In the genomic region with DNA sequence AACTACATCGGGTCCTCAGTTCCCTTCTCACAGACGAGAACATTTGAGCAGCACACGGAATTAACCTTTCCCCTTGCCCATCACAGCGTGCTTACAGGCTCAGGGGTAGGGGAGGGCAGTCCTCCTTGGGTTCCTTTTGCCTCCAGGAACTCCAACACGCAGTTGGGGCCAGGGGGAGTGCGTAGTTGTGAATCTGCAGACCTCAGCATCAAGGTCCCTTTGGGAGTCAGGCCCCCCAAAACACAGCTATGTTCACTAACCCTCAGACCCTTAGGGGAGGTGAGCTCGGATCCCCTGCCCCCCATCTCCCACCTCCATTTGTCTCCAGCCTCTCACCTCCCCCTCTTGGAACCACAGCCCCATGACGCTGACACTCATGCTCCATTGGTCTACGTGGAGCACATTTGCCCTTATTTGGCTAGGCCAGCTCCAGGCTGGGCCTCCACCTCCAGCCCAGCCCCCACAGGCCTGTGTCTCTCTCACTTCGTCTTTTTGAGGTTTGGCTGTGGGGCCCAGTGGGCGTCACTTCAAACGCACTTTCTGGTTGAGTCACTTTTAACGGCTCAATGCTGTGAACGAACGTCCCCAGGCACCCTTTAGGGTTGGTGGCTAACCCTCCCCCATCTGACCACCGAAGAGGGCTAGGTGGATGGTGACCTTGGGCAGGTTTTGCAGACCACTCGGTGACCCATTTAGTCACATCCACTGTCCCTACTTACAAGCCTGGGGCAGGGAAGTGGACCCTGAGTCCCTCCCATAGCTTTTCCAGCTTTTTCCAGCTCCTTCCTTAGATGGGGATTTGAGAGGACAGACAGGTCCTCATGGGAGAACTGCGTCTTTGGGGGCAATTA, we compare ENCODE assay signal across 8 mouse cellular contexts. TPM values are rescaled to one million over a fixed set of nuclear protein-coding genes. Genes with fewer than 3 reads are reported as not detected.
DNase-seq lines count a peak whose midpoint lies in the region; ATAC-seq and TF ChIP-seq lines count a peak whose summit lies in the region.

No protein-coding gene starts in this region.

- H3K36me3 ChIP-seq in G1E (replicated peaks) = peaks cover 28% of the 10 kb centered on the region
- peaks cover 11% of the 10 kb centered on the region for H3K36me3 ChIP-seq in kidney, embryonic 14.5 days (ENCODE audit: control insufficient read depth, insufficient read depth, low read length)
- H3K36me3 ChIP-seq in stomach, embryonic 16.5 days (ENCODE audit: control insufficient read depth, insufficient read depth, low read length) = peaks cover 3% of the 10 kb centered on the region; the same call in 1 of the 2 replicates

- peak overlapping the region; percentile 65 for H3K27ac ChIP-seq in kidney, embryonic 14.5 days (ENCODE audit: low read depth, low read length)
- peak overlapping the region; percentile 64 for H3K27ac ChIP-seq in stomach, embryonic 16.5 days (ENCODE audit: low read length)

- TF ChIP-seq CTCF in G1E (IDR thresholded peaks at IDR 0.05; ENCODE audit: low read depth, low read length) = no peak

- peak; percentile 41; the same call in 1 of the 2 replicates for ATAC-seq in frontal cortex, adult (ENCODE audit: low TSS enrichment)
- peak; percentile 76 for ATAC-seq in G1E (ENCODE audit: extremely low read depth, insufficient number of reproducible peaks, low FRiP score, poor library complexity, severe bottlenecking)
- peak; percentile 44 for ATAC-seq in erythroblast, adult 5-6 weeks (replicated peaks; ENCODE audit: low FRiP score, poor library complexity, severe bottlenecking)
- peak; percentile 88 for ATAC-seq in kidney, embryonic 14.5 days (ENCODE audit: low FRiP score, low TSS enrichment)
- peak; percentile 70; the same call in 1 of the 2 replicates for ATAC-seq in stomach, embryonic 16.5 days (ENCODE audit: insufficient read depth, low FRiP score)

- H3K27me3 ChIP-seq in G1E (ENCODE audit: insufficient read depth, low read length) = no peaks in the 10 kb centered on the region
- H3K27me3 ChIP-seq in kidney, embryonic 14.5 days (ENCODE audit: control insufficient read depth, insufficient read depth, low read length) = no peaks in the 10 kb centered on the region
- H3K27me3 ChIP-seq in stomach, embryonic 16.5 days (ENCODE audit: control insufficient read depth, insufficient read depth, low read length) = no peaks in the 10 kb centered on the region

- H3K9me3 ChIP-seq in G1E (replicated peaks) = no peaks in the 10 kb centered on the region
- H3K9me3 ChIP-seq in kidney, embryonic 14.5 days (ENCODE audit: control insufficient read depth, low read length) = no peaks in the 10 kb centered on the region
- H3K9me3 ChIP-seq in stomach, embryonic 16.5 days (replicated peaks; ENCODE audit: control insufficient read depth, low read length) = no peaks in the 10 kb centered on the region

- H3K4me2 ChIP-seq in kidney, embryonic 14.5 days (replicated peaks; ENCODE audit: low read depth, low read length) = peak overlapping the region; percentile 25; the same call in 1 of the 2 replicates
- peak overlapping the region; percentile 43 for H3K4me2 ChIP-seq in stomach, embryonic 16.5 days (ENCODE audit: low read depth, low read length)

- no peak for DNase-seq in frontal cortex, postnatal 14 days (ENCODE audit: low spot score in 2 of 2)
- DNase-seq in G1E (ENCODE audit: low spot score) (peak; percentile 81), adipocyte (ENCODE audit: low spot score) (no peak)
- peak; percentile 81 for DNase-seq in lung, postnatal 10 days

- H3K9ac ChIP-seq in kidney, embryonic 14.5 days (ENCODE audit: low read depth, low read length) = 0 out of 2 replicates have a peak overlapping the region, but pooled peaks have one; percentile 7
- H3K9ac ChIP-seq in stomach, embryonic 16.5 days (ENCODE audit: low read length) = peak overlapping the region; percentile 43; the same call in 1 of the 2 replicates

- H3K4me3 ChIP-seq in G1E (ENCODE audit: low read depth, low read length) = peak overlapping the region; percentile 70
- no peak overlapping the region; the same call in 1 of the 2 replicates for H3K4me3 ChIP-seq in kidney, embryonic 14.5 days (ENCODE audit: low read length)
- H3K4me3 ChIP-seq in stomach, embryonic 16.5 days (replicated peaks; ENCODE audit: low read length) = no peak overlapping the region

- WGBS in kidney, embryonic 14.5 days = 17% methylated on average over 18 of the region's 18 CpGs
- 38% methylated on average over 18 of the region's 18 CpGs for WGBS in stomach, embryonic 16.5 days

- H3K4me1 ChIP-seq in G1E (ENCODE audit: insufficient read depth, low read depth, low read length) = peaks cover 91% of the 10 kb centered on the region
- H3K4me1 ChIP-seq in kidney, embryonic 14.5 days (ENCODE audit: control insufficient read depth, insufficient read depth, low read length) = peaks cover 15% of the 10 kb centered on the region; the same call in 1 of the 2 replicates
- H3K4me1 ChIP-seq in stomach, embryonic 16.5 days (ENCODE audit: control insufficient read depth, insufficient read depth, low read length) = peaks cover 15% of the 10 kb centered on the region; the same call in 1 of the 2 replicates

RNA-seq across cellular contexts. Expression of gene Tspoap1, which starts 10.9 kb away (rescaled TPM):
- 3.9 and 9.9 TPM in 2 replicates for total RNA-seq in G1E (2014; fragmentation: Nextera tagmentation)
- 17.4 and 21.2 TPM in 2 replicates for total RNA-seq in G1E (2017)
- 10.2 and 10.4 TPM in 2 replicates for polyA plus RNA-seq in G1E (2012)
- total RNA-seq in erythroblast, adult 5-6 weeks (2015; ENCODE audit: low replicate concordance) = 4.2 and 5.4 TPM in 2 replicates
- total RNA-seq in erythroblast, adult 5-6 weeks (2017; ENCODE audit: low replicate concordance) = 5.4 and 16.6 TPM in 2 replicates
- 3.0 and 4.2 TPM in 2 replicates for polyA plus RNA-seq in kidney, embryonic 14.5 days (2014; fragmentation: Nextera tagmentation; extraction: Ambion mirVana)
- polyA plus RNA-seq in stomach, embryonic 16.5 days (2015; fragmentation: Nextera tagmentation; extraction: Ambion mirVana) = 1.5 and 1.7 TPM in 2 replicates

RNA-seq across cellular contexts. Expression of gene Supt4a, which starts 12.1 kb away (rescaled TPM):
- total RNA-seq in G1E (2014; fragmentation: Nextera tagmentation) (64.1 and 95.8 TPM in 2 replicates), G1E (2017) (155 and 172 TPM in 2 replicates)
- polyA plus RNA-seq in G1E (2012) = 14.7 and 15.4 TPM in 2 replicates
- 133 and 166 TPM in 2 replicates for total RNA-seq in erythroblast, adult 5-6 weeks (2015; ENCODE audit: low replicate concordance)
- 103 and 121 TPM in 2 replicates for total RNA-seq in erythroblast, adult 5-6 weeks (2017; ENCODE audit: low replicate concordance)
- 188 and 200 TPM in 2 replicates for polyA plus RNA-seq in kidney, embryonic 14.5 days (2014; fragmentation: Nextera tagmentation; extraction: Ambion mirVana)
- 116 and 119 TPM in 2 replicates for polyA plus RNA-seq in stomach, embryonic 16.5 days (2015; fragmentation: Nextera tagmentation; extraction: Ambion mirVana)

RNA-seq across cellular contexts. Expression of gene Mpo, which starts 44.0 kb away (rescaled TPM):
- total RNA-seq in G1E (2014; fragmentation: Nextera tagmentation) = not detected in 2 replicates
- 0.05 and 0.70 TPM in 2 replicates for total RNA-seq in G1E (2017)
- polyA plus RNA-seq in G1E (2012) = 1.6 and 1.7 TPM in 2 replicates
- 1,764 and 1,778 TPM in 2 replicates for total RNA-seq in erythroblast, adult 5-6 weeks (2015; ENCODE audit: low replicate concordance)
- 605 and 1,001 TPM in 2 replicates for total RNA-seq in erythroblast, adult 5-6 weeks (2017; ENCODE audit: low replicate concordance)
- polyA plus RNA-seq in kidney, embryonic 14.5 days (2014; fragmentation: Nextera tagmentation; extraction: Ambion mirVana) = 0.41 TPM in 1 of 2 replicates, not detected in the other
- 17.4 and 19.0 TPM in 2 replicates for polyA plus RNA-seq in stomach, embryonic 16.5 days (2015; fragmentation: Nextera tagmentation; extraction: Ambion mirVana)

Comparison
In these comparisons a context has a peak if more than half of its experiments do, and no peak if none do; other contexts are left out.
1. DNase-seq: peak in G1E (single experiment) and lung, postnatal 10 days (single experiment); none in frontal cortex, postnatal 14 days (0 of 2) and adipocyte (single experiment).
2. Peak in every context shown above with its lines, with median percentiles within 50 percentile points of each other: ATAC-seq.